Mouse (Mus musculus) macrophage (primary cell): ENCODE results near the gene Gm37240. TPM values are rescaled to one million over a fixed set of nuclear protein-coding genes. Genes with fewer than 3 reads are reported as not detected.

Experiments
- H3K27ac ChIP-seq: fragments of 350-480 bp; formaldehyde crosslinking; 2 replicates; pipeline ENCODE4 v1.9.0; 2021
- H3K36me3 ChIP-seq: fragments of 350-480 bp; formaldehyde crosslinking; 2 replicates; pipeline ENCODE4 v1.9.0; 2021; ENCODE audit errors: inconsistent target
- H3K4me3 ChIP-seq: fragments of 350-480 bp; formaldehyde crosslinking; 2 replicates; pipeline ENCODE4 v1.9.0; 2021; ENCODE audit errors: inconsistent target
- H3K79me2 ChIP-seq: fragments of 350-480 bp; formaldehyde crosslinking; 2 replicates; pipeline ENCODE4 v1.9.0; 2021; ENCODE audit errors: inconsistent target
- WGBS: methylation state at CpG from one replicate; pipeline ENCODE4 v1.1.7; 2026; ENCODE audit warnings: inconsistent platforms; ENCODE audit not compliant: missing documents; 5-methylcytosine and 5-hydroxymethylcytosine counted together
- polyA plus RNA-seq: library from polyadenylated mRNA; stranded (reverse); fragments of 250-400 nt; gene quantifications from 3 replicates; pipeline ENCODE4 v1.2.4, GENCODE M21; 2018; ENCODE audit warnings: inconsistent platforms

The Gm37240 gene
- polyA plus RNA-seq, 1 experiment from 2014 or later, result not detected

- 92% methylated on average over 5 of the region's 5 CpGs for WGBS
- H3K27ac ChIP-seq, result no peak overlapping the region
- no peaks in the 10 kb centered on the region for H3K79me2 ChIP-seq
- no peak overlapping the region for H3K4me3 ChIP-seq
- H3K36me3 ChIP-seq, result no peaks in the 10 kb centered on the region
Measured at GRCm38 (mm10) chr3:85679960-85680359, 207.4 kb downstream of the Gm37240 start.

GRCm38 (mm10) chr3:85679312-85679933 lies 207.9 kb downstream of the Gm37240 start:
- 93% methylated on average over 8 of the region's 8 CpGs for WGBS
- Histone ChIP-seq H3K27ac (no peak overlapping the region), H3K36me3 (no peaks in the 10 kb centered on the region), H3K79me2 (no peaks in the 10 kb centered on the region), H3K4me3 (no peak overlapping the region)

GRCm38 (mm10) chr3:85677952-85678351 lies 209.4 kb downstream of the Gm37240 start:
- H3K4me3 ChIP-seq, result no peak overlapping the region
- H3K36me3 ChIP-seq, result no peaks in the 10 kb centered on the region
- no peaks in the 10 kb centered on the region for H3K79me2 ChIP-seq
- no peak overlapping the region for H3K27ac ChIP-seq
- WGBS, result 84% methylated on average over 3 of the region's 3 CpGs

DNA sequence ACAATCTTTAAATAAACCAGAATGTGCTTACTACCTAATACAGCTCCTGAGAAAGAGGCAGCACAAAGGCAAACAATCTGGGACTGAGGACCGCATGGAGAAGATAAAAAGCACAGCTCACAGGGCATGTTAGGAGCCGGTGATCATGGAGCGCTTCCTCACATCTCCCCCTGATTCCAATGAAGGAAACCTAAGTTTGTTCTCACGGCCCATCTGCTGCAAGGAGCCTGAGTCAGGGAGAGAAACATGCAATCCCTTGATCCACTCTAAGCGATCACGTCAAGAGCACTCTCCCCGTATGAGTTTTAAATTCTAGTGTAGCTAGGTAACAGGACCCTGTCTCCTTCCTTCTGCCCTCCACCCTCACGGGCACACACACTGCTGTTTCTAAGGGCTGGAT lies 210.2 kb downstream of the Gm37240 start:
- no peak overlapping the region for H3K4me3 ChIP-seq
- H3K79me2 ChIP-seq, result no peaks in the 10 kb centered on the region
- no peaks in the 10 kb centered on the region for H3K36me3 ChIP-seq
- WGBS, result 94% methylated on average over 8 of the region's 8 CpGs
- H3K27ac ChIP-seq, result no peak overlapping the region

GRCm38 (mm10) chr3:85669844-85670243 lies 217.5 kb downstream of the Gm37240 start:
- Histone ChIP-seq H3K36me3 (no peaks in the 10 kb centered on the region), H3K27ac (no peak overlapping the region), H3K4me3 (no peak overlapping the region), H3K79me2 (no peaks in the 10 kb centered on the region)
- WGBS, result 91% methylated on average over 6 of the region's 6 CpGs

- no peaks in the 10 kb centered on the region for H3K79me2 ChIP-seq
- no peaks in the 10 kb centered on the region for H3K36me3 ChIP-seq
- 95% methylated on average over 6 of the region's 6 CpGs for WGBS
- H3K4me3 ChIP-seq, result no peak overlapping the region
- H3K27ac ChIP-seq, result no peak overlapping the region
Measured at GRCm38 (mm10) chr3:85667683-85668082, 219.6 kb downstream of the Gm37240 start.

- Histone ChIP-seq H3K27ac (no peak overlapping the region), H3K4me3 (no peak overlapping the region), H3K36me3 (no peaks in the 10 kb centered on the region), H3K79me2 (no peaks in the 10 kb centered on the region)
- 91% methylated on average over 12 of the region's 12 CpGs for WGBS
Measured at GRCm38 (mm10) chr3:85666736-85667135, 220.6 kb downstream of the Gm37240 start.

DNA sequence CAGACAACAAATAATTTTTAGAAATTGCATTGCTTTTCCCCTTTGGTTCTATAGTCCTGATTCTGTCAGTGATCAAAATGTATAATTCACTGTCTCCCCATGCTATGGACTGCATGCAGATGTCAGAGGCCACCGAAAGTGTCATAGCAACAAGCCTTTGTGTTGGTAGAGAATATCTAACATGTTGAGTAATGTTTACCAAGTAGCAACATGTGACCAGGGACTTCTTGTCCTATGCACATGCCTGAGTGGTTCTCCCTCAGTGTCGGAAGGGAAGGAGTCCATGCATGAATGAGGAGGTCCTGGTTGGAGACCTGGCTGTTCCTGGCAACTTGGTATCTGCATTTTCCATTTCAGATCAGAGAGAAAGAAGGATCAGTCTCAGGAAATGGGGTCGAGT lies 221.2 kb downstream of the Gm37240 start:
- WGBS, result 69% methylated on average over 3 of the region's 3 CpGs
- no peak overlapping the region for H3K4me3 ChIP-seq
- H3K36me3 ChIP-seq, result no peaks in the 10 kb centered on the region
- no peak overlapping the region for H3K27ac ChIP-seq
- no peaks in the 10 kb centered on the region for H3K79me2 ChIP-seq

GRCm38 (mm10) chr3:85664591-85665171 lies 222.6 kb downstream of the Gm37240 start:
- H3K36me3 ChIP-seq, result no peaks in the 10 kb centered on the region
- no peak overlapping the region for H3K27ac ChIP-seq
- H3K4me3 ChIP-seq, result no peak overlapping the region
- 95% methylated on average over 10 of the region's 10 CpGs for WGBS
- H3K79me2 ChIP-seq, result no peaks in the 10 kb centered on the region

- Histone ChIP-seq H3K4me3 (no peak overlapping the region), H3K36me3 (no peaks in the 10 kb centered on the region), H3K79me2 (no peaks in the 10 kb centered on the region), H3K27ac (no peak overlapping the region)
- 83% methylated on average over 5 of the region's 5 CpGs for WGBS
Measured at GRCm38 (mm10) chr3:85663826-85664225, 223.5 kb downstream of the Gm37240 start.

- WGBS, result 88% methylated on average over 9 of the region's 10 CpGs
- no peaks in the 10 kb centered on the region for H3K79me2 ChIP-seq
- H3K4me3 ChIP-seq, result no peak overlapping the region
- H3K36me3 ChIP-seq, result no peaks in the 10 kb centered on the region
- no peak overlapping the region for H3K27ac ChIP-seq
Measured at GRCm38 (mm10) chr3:85661926-85662813, 225.1 kb downstream of the Gm37240 start.

GRCm38 (mm10) chr3:85659681-85660080 lies 227.6 kb downstream of the Gm37240 start:
- no peaks in the 10 kb centered on the region for H3K79me2 ChIP-seq
- WGBS, result 91% methylated on average over 7 of the region's 7 CpGs
- no peaks in the 10 kb centered on the region for H3K36me3 ChIP-seq
- H3K4me3 ChIP-seq, result no peak overlapping the region
- no peak overlapping the region for H3K27ac ChIP-seq

DNA sequence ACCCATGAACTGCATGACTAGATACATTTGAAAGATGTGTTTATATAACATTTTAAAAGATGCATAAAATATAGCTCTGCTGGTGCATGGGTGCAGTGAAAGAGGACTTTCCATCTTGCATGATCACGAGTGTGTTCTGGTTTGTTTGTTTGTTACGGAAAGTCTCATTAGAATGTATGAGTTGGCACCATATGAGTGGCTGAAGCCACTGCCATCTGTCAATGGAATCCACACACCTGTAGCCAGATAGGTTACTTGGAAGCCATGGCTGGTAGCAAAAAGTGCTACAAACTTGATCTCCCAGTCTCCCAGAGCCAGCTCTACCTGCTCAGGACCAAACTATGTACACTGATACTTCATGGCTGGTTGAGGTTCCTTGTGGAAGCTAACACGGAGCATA lies 231.8 kb downstream of the Gm37240 start:
- H3K36me3 ChIP-seq, result no peaks in the 10 kb centered on the region; the same call in 1 of the 2 replicates
- no peak overlapping the region for H3K4me3 ChIP-seq
- 97% methylated on average over 3 of the region's 3 CpGs for WGBS
- H3K27ac ChIP-seq, result no peak overlapping the region
- H3K79me2 ChIP-seq, result no peaks in the 10 kb centered on the region

DNA sequence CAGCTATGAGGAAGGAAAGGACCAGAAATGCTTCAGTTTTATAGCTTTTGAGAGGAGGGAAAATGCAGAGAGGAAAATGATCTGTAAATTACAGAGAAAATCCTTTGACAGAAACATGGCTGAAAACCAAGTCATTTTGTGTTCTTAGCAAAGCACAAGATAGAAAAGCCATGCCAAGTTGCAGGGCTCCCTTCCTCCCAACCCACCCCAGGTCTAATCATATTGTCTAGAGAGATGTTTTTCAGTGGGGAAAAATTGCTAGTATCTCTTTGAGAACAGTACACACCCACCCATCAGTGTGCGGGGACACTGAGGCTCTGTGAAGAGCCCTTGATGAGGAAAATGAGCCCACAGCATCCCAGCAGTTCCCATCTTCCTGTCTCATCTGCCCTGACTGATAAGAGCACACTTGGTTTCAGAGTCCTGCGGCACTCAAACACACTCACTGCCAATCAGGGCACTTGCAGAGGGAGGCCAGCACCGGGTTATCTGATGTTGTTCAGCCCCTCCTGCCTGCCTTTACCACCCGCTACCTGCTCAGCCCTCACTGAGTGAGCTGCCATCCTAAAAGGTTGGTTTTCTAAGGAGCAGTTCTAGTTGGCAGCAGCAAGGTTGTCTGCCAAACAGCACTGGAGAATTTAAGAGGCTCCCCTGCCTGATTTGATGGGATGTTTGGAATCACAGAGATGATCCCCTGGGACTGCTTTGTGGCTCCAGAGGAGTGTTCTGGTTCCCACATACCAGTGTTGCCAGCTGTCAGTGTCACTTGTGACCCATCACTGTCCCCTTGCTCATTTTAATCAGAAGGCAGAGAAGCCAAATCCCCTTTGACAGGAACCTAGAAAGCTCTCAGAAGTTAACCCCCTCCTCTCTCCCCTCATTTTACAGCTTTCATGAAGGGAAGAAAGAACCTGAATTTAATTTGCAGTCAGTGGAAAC lies 234.3 kb downstream of the Gm37240 start:
- WGBS, result 83% methylated on average over 4 of the region's 4 CpGs
- no peak overlapping the region for H3K4me3 ChIP-seq

More for the DNA sequence above, 234.3 kb downstream of the Gm37240 start:
- Histone ChIP-seq H3K36me3 (no peaks in the 10 kb centered on the region; the same call in 1 of the 2 replicates), H3K27ac (no peak overlapping the region), H3K79me2 (no peaks in the 10 kb centered on the region)
